Mouse (Mus musculus): Measurements from ENCODE around the gene Cdk20. TPM values are rescaled to one million over a fixed set of nuclear protein-coding genes. Genes with fewer than 3 reads are reported as not detected.
A peak's percentile ranks its signal among the peaks of the same experiment; 100 is the strongest.

Gene Cdk20
- 1 to 10 TPM; 3.3 to 5.1 (median 4.7) TPM for total RNA-seq (2022)

DNA sequence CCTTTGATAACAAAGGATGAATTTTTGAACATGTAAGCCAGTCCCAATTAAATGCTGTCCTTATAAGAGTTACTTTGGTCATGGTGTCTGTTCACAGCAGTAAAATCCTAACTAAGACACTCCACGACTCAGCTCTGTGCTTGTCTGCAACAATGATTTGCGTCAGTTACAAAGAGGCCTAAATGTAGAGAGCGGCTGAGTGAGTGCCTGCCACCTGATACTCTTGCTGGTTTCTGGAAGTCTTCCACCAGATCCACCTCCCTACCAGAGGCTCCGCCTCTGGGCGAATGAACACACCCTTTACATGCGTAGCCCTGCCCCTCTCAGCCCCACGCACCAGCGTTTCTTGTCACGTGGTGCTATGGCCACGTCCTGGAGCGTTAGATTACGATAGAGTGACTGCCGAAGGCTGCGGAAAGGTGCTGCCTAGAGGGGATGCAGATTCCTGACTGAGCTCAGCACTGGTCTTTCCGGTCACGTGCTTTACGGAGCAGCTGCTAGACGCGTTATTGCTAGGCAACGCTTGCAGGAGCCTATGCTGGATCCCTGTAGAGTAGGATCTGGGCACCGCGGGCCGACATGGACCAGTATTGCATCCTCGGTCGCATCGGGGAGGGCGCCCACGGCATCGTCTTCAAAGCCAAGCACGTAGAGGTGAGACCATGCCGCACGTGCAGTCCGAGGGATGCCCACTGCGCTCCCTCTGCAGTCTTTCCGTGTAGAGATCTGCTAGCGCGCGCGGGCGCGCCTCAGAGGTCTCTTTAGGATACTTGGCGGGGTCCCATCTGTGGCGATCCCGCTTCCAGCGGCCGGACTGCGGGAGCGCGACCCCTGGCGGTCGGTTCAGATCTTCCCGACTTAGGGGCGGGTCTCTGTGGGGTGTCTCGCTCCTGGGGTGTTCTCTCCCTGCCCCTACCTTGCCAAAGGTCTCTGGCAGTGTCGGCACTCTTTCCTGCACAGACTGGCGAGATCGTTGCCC is at the start of gene Cdk20:
Gene Cdk20 (plus strand): TSS at position 298 of the 979 bp plus-strand sequence.
- DNase-seq: peak; percentile 95

DNA sequence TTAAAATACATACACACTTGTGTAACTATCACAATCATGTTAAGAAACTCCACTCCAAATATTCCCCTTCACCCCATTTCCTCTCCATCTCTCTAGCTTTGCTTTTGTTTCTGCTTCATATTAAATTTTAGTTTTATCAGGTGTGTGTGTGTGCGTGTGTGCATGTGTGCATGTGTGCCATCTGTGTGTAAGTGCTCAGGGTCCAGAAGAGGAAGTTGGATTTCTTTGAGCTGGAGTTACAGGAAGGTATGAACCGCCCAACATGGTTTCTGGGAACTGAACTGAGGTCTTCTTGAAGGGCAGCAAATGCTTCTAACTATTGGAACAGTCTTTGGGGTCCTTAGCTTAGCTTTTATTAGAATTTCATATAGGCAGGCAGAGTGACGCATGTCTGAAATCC is 47.2 kb upstream of the Cdk20 start:
- DNase-seq: no peak

- no peak for DNase-seq
Observed at GRCm38 (mm10) chr13:64386048-64386447, 46.1 kb upstream of the Cdk20 start.

DNA sequence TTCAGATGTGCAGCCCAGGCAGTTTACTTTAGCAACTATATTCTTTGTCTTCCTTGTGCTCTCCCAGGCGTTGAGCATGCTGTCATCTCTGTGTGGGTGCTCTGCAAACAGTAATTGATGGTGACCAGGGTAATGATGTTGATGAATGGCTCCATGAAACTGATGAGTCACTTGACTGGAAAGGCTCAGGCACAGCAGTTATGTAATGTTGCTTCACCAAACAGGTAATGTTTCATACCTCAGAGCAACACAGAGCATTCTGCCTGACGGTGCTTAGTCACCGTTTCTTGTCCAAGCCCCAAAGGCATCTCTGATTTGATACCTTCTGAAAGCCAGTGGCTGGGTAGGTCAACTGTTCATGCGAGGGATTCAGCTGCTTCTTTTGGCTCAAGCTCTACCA is 43.7 kb upstream of the Cdk20 start:
- no peak for DNase-seq

GRCm38 (mm10) chr13:64396979-64397378 is 35.1 kb upstream of the Cdk20 start:
- no peak for DNase-seq

GRCm38 (mm10) chr13:64398065-64398464 is 34.0 kb upstream of the Cdk20 start:
- no peak for DNase-seq

GRCm38 (mm10) chr13:64399906-64400305 is 32.2 kb upstream of the Cdk20 start:
- no peak for DNase-seq

GRCm38 (mm10) chr13:64400801-64401361 is 31.2 kb upstream of the Cdk20 start:
- DNase-seq: no peak

- no peak for DNase-seq
Observed at GRCm38 (mm10) chr13:64402006-64402405, 30.1 kb upstream of the Cdk20 start.

- DNase-seq: no peak
Observed at GRCm38 (mm10) chr13:64402504-64402949, 29.6 kb upstream of the Cdk20 start.

DNA sequence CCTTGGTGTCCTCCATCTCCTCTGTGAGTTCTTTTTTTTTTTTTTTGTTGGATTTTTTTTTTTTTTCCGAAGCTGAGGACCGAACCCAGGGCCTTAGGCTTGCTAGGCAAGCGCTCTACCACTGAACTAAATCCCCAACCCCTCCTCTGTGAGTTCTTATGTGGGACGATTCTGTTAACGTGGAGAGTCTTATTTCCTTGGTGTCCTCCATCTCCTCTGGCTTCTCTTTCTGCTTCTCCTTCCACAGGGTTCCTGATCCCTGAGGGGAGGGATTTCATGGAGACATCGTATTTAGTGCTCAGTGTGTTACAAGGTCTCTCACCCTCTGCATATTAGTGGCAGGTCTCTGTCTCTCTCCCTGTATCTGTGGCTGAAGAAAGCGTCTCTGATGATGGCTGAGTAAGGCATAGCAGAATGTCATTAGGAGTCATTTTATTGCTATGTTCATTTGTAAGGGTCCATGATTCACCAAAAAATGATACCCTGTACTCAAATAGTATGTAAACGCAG is 29.1 kb upstream of the Cdk20 start:
- DNase-seq: no peak

- no peak for DNase-seq
Observed at GRCm38 (mm10) chr13:64403519-64403918, 28.6 kb upstream of the Cdk20 start.

- DNase-seq: no peak
Observed at GRCm38 (mm10) chr13:64405550-64405949, 26.6 kb upstream of the Cdk20 start.

DNA sequence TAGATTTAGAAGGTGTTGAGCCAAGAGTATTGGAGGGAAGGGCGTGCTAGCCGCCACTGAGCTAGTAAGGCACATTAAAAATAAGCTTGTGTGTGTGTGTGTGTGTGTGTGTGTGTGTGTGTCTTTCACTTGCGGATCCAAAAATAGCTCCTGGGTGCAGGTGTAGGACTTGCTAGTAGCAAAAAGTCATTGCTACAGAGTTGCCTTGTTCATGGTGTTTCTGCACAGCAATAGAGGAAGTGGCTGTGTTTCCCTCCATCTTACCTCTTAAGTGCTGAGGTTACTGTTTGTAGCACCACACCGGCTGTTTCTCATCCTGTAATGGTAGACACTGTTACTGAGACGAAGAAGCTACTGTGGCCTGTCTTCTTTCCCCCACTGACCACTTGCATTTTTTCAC is 24.1 kb upstream of the Cdk20 start:
- no peak for DNase-seq

DNA sequence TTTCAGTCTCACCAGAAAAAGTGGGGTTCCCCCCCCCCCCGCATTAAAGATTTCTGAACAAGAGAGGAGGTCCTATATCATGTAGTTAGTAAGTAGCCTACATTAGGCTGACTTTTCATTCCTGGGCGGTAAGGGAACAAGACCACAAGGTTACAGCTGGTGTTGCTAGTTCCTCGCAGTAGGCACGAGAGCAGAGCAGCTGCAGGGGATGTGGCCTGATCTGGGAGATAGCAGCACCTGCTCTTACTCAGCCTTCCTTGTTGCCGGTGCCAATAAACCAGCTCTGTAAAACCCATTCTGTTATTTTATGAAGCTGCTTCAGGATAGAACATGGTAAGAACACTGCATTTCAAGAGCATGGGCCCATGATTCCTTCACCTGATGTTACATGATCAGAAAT is 21.5 kb upstream of the Cdk20 start:
- no peak for DNase-seq

DNA sequence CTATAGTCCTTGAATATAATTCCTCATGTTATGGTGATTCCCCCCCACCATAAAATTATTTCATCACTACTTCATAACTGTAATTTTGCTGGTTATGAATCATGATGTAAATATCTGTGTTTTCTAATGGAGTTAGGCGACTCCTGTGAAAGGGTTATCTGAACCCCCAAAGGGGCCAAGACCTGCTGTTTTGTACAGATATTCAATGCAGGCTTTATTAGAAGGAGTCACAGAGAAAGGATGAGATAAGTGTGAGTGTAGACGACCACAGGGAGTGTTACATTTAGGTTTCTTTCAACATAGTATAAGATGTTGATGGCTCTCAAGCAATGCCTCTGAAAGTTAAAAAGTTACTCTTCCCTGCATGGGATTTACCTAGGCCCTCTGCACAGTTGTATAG is 20.8 kb upstream of the Cdk20 start:
- no peak for DNase-seq

GRCm38 (mm10) chr13:64412752-64413257 is 19.3 kb upstream of the Cdk20 start:
- DNase-seq: no peak

DNA sequence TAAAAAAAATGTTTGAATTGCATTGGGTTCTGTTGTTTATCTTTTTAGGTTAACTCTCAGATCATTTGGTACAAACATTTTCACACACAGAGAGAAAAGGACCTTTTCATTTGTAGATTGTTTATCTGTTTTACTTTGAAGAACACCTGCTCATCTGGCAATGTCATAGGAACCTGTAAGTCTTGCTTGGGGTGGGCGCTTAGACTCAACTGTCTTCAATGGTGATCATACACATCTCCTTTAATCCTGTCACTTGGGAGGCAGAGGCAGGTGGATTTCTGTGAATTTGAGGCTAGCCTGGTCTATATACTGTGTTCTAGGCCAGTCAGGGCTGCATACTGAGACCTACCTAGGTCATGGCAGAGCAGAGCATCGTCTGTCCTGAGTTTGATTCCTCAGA is 16.5 kb upstream of the Cdk20 start:
- DNase-seq: no peak

DNA sequence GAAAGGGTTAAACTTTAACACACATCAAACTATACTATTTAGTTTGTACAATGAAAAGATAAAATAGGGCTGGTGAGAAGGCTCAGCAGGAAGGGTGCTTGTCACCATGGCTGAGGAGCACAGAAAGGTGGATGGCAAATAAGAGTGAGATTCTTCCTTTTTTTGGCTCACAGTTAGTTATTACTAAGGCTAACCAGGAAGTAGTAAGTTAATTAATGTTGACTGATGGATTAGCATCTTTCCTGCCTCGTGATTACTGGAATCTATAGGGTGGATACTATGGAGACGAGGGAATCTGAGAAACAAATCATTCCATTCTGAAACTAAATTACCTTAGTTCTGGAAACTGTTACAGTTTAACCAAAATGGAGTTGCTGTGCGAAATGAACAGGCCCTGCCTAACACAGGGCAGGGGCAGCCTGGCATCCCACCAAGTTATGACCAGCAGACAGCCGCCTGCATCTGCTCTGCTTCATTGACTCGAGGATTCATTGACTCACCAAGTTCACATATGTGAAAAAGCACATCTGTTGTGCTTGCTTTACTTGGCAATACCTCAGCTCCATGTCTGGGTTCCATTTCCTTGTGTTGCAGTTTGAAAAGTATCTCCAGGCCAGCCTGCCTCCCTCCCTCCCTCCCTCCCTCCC is 15.0 kb upstream of the Cdk20 start:
- no peak for DNase-seq

GRCm38 (mm10) chr13:64420847-64421246 is 11.3 kb upstream of the Cdk20 start:
- DNase-seq: no peak

DNA sequence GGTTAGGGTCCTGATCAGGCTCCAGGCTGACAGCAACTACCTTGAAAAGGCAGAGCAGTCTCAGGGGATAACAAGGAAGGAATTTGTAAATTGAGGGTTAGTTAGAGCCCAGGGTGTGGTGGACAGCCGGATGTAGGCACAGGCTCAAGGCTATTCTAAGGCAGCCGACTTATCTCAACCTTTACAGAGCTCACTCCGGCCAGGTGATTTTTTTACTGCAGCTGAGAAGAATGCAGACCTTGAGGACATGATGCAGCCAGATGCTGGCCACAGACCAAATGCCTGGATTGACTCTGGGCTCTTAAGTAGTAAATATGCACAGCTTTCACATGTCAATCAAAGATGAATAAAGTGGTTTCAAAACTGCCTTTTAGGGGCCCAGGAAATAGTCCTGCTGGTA is 10.7 kb upstream of the Cdk20 start:
- no peak for DNase-seq

DNA sequence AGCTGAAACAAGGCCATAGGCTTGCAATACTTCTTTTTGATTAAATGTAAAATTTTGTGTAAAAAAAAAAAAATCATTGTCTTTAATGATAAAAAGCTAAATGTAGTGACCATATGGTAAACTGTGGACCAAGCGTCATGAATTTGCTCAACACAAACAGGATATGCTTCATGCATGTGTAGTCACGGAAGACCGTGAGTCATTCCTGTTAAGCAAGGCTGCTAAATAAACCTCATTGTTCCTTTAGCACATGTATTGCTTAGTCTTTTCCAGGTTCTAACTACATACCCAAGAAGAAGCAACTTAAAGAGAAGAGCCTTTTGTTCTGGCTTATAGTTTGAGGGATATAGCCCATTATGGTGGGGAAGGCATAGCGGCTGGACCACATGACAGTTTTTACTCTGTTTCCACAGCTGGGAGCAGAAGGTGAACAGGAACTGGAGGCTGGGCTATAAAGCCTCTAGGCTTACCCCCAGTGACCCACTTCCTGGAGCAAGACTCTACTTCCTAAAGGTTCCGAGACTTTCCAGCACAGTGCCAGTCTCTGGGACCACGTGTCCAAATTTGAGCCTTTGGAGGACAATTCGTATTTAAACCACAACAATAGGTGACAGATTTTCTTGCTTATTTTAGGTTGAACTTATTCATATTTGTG is 10.0 kb upstream of the Cdk20 start:
- DNase-seq: no peak

DNA sequence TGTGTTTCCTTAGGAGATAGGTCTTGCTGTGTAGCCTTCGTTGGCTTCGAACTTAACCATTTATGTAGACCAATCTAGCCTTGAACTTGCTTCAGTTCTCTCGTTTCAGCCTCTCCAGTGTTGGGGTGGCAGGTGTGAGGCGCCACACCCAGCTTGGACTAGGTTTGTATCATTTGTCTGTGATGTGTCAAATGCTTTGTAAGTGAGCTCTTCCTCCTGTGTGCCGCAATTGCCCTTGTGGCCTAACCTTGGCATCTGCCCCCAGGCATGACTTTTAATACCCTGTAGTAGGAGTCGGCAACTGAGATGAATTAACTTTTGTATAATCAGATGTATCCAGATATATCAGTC is 9.5 kb upstream of the Cdk20 start:
- no peak for DNase-seq
